Mouse (Mus musculus) kidney, embryonic 16.5 days (tissue): ENCODE measurements around the gene Kdm4a. TPM values are rescaled to one million over a fixed set of nuclear protein-coding genes. Genes with fewer than 3 reads are reported as not detected.

Source experiments
- ATAC-seq: fragments of 200-750 bp; cut with Nextera tagmentation; 2 replicates; pipeline ENCODE4 v1.8.0; 2017; ENCODE audit warnings: moderate TSS enrichment; ENCODE audit not compliant: low FRiP score, low TSS enrichment
- H3K27ac ChIP-seq: fragments of 300-500 bp; sonication (generic); 2 replicates; pipeline ENCODE4 v1.5.1; 2014; ENCODE audit warnings: low read length
- H3K27me3 ChIP-seq: fragments of 300-500 bp; sonication (generic); 2 replicates; pipeline ENCODE4 v1.6.1; 2014; ENCODE audit warnings: low read length, control low read depth, mixed read lengths; ENCODE audit not compliant: insufficient read depth
- H3K36me3 ChIP-seq: fragments of 300-500 bp; sonication (generic); 2 replicates; pipeline ENCODE4 v1.6.1; 2014; ENCODE audit warnings: low read length, control low read depth, mixed read lengths; ENCODE audit not compliant: insufficient read depth
- H3K4me1 ChIP-seq: fragments of 300-500 bp; sonication (generic); 2 replicates; pipeline ENCODE4 v1.6.1; 2014; ENCODE audit warnings: low read length, control low read depth, mixed read lengths; ENCODE audit not compliant: insufficient read depth
- H3K4me2 ChIP-seq: fragments of 300-500 bp; sonication (generic); replicated peaks from 2 replicates; pipeline ENCODE4 v1.6.1; 2014; ENCODE audit warnings: low read depth, low read length
- H3K4me3 ChIP-seq: fragments of 300-500 bp; sonication (generic); 2 replicates; pipeline ENCODE4 v1.5.1; 2014; ENCODE audit warnings: mild to moderate bottlenecking, low read length
- H3K9ac ChIP-seq: fragments of 300-500 bp; sonication (generic); replicated peaks from 2 replicates; pipeline ENCODE4 v1.6.1; 2014; ENCODE audit warnings: low read length
- H3K9me3 ChIP-seq: fragments of 300-500 bp; sonication (generic); 2 replicates; pipeline ENCODE4 v1.6.1; 2016; ENCODE audit warnings: low read length, control low read depth
- WGBS: fragments of 180-500 bp; shearing (Covaris S2); extraction: QIAGEN DNeasy Blood & Tissue Kit; methylation state at CpG from one replicate; pipeline ENCODE4 v1.1.7; 2014; 5-methylcytosine and 5-hydroxymethylcytosine counted together
- polyA plus RNA-seq: library from polyadenylated mRNA; unstranded; fragments of >200 nt; fragmentation: Nextera tagmentation; extraction: Ambion mirVana; gene quantifications from 2 replicates; pipeline ENCODE4 v1.2.1, GENCODE M21; 2015

The Kdm4a gene
- polyA plus RNA-seq, 1 experiment from 2014 or later = 40.5 TPM

DNA sequence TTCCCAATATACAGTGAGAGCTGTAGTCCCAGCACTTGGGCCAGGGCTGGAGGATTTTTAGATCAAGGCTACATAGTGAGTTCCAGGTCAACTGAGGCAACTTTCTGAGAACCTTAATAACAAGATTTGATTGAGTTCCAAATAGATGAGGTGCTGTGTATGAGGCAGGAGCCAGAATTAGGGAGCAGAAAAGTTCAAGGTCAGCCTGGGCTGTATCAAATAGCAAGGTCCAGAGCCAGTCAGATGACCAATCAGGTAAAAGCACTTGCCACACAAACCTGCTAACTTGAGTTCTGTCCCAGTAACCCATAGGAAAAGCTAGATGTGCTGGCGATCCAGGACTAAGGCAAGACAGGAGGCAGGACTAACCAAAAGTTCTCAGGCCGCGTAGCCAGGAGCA, 22.2 kb downstream of the Kdm4a start:
- H3K27ac ChIP-seq = no peak overlapping the region
- no peak overlapping the region for H3K4me3 ChIP-seq
- H3K27me3 ChIP-seq = no peaks in the 10 kb centered on the region
- H3K9me3 ChIP-seq = no peaks in the 10 kb centered on the region
- peaks cover 91% of the 10 kb centered on the region for H3K36me3 ChIP-seq
- no peaks in the 10 kb centered on the region for H3K4me1 ChIP-seq
- WGBS = 95% methylated on average over 3 of the region's 3 CpGs
- H3K4me2 ChIP-seq = no peak overlapping the region
- no peak for ATAC-seq
- H3K9ac ChIP-seq = no peak overlapping the region

DNA sequence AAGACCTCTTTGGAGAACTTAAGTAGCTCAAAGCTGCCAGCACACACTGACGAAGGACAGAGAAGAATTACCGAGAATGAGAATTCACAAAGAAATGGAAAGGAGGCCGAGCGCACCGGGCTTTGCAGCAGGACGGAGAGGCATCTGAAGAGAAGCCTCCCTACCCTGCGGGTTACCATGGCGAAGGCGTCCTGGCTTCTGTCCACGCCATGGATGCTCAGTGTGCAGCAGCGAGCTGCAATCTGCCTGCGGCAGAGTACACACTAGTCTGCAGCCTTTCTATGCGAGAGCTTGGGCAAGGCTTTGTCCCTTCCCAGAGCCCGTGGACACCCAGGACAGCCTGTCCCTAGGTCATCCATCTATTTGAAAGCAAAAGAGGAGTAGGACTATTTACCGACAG, 23.3 kb downstream of the Kdm4a start:
- Histone ChIP-seq H3K9me3 (no peaks in the 10 kb centered on the region), H3K27me3 (no peaks in the 10 kb centered on the region), H3K4me2 (no peak overlapping the region), H3K4me3 (no peak overlapping the region), H3K4me1 (no peaks in the 10 kb centered on the region), H3K27ac (no peak overlapping the region), H3K36me3 (peaks cover 91% of the 10 kb centered on the region), H3K9ac (no peak overlapping the region)
- 93% methylated on average over 15 of the region's 15 CpGs for WGBS
- no peak for ATAC-seq

DNA sequence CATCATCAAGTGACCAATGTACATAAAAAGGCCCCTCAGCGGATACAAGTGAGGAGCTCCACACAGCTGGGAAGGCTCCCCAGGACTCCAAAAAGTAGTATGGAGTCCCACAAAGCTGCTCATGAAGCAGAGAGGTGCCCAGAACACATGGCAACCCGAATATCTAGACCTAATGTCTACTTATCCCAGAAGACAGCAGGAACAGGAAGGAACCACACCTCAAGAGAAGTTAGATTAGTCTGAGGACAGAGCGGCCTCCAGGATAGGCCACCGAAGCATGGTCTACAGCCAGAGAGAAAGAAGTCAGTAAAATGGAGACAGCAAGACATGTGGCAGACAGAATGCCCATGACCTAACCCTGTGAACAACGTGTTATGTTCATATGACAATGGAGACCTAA, 25.0 kb downstream of the Kdm4a start:
- Histone ChIP-seq H3K4me2 (no peak overlapping the region), H3K4me3 (no peak overlapping the region), H3K9ac (no peak overlapping the region), H3K4me1 (no peaks in the 10 kb centered on the region), H3K36me3 (peaks cover 80% of the 10 kb centered on the region), H3K27me3 (no peaks in the 10 kb centered on the region), H3K27ac (no peak overlapping the region), H3K9me3 (no peaks in the 10 kb centered on the region)
- 96% methylated on average over 5 of the region's 5 CpGs for WGBS
- ATAC-seq = no peak

DNA sequence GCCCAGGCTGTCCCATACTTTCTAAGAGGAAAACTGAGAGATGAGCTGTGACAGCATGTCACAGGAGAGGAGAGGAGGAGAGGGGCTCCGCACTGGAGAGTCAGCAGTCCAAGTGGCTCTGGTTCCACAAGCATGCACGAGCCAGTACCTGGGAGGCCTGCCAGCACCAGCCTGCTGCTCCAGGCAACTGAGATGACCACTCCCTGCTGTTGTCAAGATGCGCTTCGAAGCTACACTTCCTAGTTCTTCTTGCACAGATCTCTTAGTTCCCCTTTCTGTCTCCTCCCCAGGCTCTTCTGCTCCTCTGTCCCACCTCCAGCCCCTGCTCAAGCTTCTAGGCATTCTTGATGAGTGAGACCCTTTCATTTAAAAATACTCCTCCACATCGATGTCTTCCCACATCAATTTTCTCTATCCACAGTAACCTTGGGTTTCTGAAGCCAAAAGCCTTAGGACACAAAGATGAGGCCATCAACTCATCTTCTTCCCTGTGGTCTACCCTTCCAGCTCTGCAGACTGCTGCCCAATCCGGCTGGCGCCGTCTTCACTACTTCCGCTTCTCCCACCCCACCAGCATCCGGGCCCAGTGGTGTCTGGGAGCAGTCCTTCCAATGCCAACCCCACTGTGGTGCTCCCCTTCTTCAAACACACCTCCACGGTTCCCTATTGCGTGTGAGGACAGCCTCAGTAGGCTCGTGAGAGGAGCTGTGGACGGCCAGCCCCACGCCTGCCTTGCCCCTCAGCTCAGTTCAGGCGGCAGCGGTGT, 27.6 kb downstream of the Kdm4a start:
- H3K27ac ChIP-seq = no peak overlapping the region
- no peak for ATAC-seq
- 95% methylated on average over 17 of the region's 17 CpGs for WGBS

DNA sequence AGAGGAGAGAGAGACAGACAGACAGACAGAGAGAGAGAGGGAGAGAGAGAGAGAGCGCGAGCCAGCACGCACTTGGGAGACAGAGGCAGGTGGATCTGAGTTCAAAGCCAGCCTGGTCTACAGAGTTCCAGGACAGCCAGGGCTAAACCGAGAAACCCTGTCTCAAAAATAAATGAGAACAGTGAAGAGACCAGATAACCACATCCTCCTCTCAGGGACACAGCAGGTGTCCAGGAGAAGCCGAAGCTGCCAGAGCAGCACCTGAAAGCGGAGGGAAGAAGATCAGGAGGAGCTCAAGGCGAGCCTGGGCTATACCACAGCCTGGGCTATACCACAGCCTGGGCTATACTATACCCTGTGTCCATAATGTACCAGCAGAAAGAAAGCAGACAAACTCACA, 29.0 kb downstream of the Kdm4a start:
- no peaks in the 10 kb centered on the region for H3K9me3 ChIP-seq
- H3K4me3 ChIP-seq = no peak overlapping the region
- 96% methylated on average over 7 of the region's 7 CpGs for WGBS
- H3K9ac ChIP-seq = no peak overlapping the region
- no peak overlapping the region for H3K27ac ChIP-seq
- no peak overlapping the region for H3K4me2 ChIP-seq
- no peaks in the 10 kb centered on the region for H3K4me1 ChIP-seq
- no peaks in the 10 kb centered on the region for H3K27me3 ChIP-seq
- ATAC-seq = no peak
- H3K36me3 ChIP-seq = peaks cover 86% of the 10 kb centered on the region

More for the DNA sequence above, 27.6 kb downstream of the Kdm4a start:
- Histone ChIP-seq H3K4me2 (no peak overlapping the region), H3K9ac (no peak overlapping the region), H3K27me3 (no peaks in the 10 kb centered on the region), H3K36me3 (peaks cover 81% of the 10 kb centered on the region), H3K9me3 (no peaks in the 10 kb centered on the region), H3K4me3 (no peak overlapping the region), H3K4me1 (no peaks in the 10 kb centered on the region)

DNA sequence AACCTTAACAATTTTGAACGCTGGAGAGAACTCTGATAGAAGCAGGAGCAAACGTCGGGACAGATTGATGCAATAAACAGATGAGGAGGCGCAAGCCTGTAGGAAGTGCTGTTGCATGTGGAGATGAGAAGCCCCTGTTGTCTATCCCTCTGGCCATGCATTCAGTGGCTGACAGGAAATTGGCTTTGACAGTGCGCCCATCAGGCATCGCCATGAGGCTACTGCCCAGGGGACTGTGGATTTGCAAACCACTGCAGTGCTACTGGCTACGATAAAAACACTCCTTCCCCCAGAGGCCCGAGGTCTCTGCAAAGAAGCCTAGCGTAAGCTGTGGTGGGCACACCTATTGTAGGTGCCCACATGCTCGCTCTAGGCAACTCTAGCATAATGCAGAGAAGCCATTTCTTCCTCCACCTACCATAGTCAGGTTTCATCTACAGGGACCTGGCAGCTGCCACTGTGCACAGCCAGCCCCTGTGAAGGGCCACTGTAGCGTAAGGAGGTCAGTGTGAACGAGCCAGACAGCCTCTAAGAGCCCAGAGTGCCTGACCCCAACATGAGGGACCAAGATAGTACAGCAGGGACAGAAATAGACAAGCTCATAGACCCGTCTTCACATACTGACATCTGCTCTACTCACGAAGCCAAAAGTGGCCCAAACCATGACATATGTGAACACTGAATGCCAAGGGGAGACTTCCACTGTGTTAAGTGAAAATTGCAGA, 29.7 kb downstream of the Kdm4a start:
- WGBS = 83% methylated on average over 14 of the region's 14 CpGs
- Histone ChIP-seq H3K4me1 (no peaks in the 10 kb centered on the region), H3K4me3 (no peak overlapping the region), H3K36me3 (peaks cover 86% of the 10 kb centered on the region), H3K27ac (no peak overlapping the region), H3K27me3 (no peaks in the 10 kb centered on the region), H3K4me2 (no peak overlapping the region), H3K9ac (no peak overlapping the region), H3K9me3 (no peaks in the 10 kb centered on the region)
- no peak for ATAC-seq

DNA sequence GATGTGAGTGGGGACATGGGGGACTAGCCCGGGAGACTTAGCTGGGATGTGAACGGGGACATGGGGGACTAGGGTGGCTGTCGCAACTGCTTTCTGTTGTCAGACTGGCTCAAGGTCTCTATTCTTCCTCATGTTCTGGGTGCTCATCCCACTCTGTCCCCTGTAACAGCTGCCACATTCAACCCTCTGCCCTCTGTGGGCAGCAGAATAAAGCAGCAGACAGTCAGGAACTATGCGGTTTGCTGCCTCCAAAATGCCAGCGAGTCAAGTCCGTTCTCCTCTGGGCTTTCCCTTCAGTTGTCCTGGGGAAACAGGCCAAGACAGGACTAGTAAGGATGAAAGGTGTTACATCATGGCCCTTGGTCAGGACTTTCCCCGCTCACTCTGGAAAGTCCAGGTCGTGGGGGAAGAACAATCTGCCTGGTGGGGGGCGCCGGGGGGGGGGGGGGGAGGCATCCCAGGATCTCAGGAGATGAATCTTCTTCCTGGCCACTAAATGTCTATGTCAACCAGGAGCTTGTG, 30.7 kb downstream of the Kdm4a start:
- no peak overlapping the region for H3K9ac ChIP-seq
- WGBS = 88% methylated on average over 10 of the region's 10 CpGs
- no peak overlapping the region for H3K27ac ChIP-seq
- H3K4me3 ChIP-seq = no peak overlapping the region
- H3K4me1 ChIP-seq = no peaks in the 10 kb centered on the region
- H3K4me2 ChIP-seq = no peak overlapping the region
- H3K27me3 ChIP-seq = no peaks in the 10 kb centered on the region
- H3K36me3 ChIP-seq = peaks cover 88% of the 10 kb centered on the region
- H3K9me3 ChIP-seq = no peaks in the 10 kb centered on the region
- no peak for ATAC-seq

DNA sequence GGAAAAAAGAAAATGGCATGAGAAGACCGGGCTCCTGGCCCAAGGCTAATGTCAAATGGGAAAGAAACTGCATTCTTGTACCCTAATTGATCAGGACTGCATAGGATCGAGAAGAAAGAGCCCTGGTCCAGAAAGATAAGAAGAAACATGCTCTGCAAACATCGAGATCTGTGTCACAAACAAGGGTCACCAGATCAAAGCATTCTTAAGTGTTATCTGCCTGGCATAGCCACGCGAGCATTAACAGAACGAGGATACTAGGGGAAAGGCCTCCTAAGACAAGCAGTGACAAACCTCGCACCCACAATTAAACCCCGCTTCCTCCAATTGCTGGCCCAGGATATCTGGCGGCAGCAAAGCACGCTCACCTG, 31.5 kb downstream of the Kdm4a start:
- ATAC-seq = no peak
- Histone ChIP-seq H3K4me3 (no peak overlapping the region), H3K27ac (no peak overlapping the region), H3K9me3 (no peaks in the 10 kb centered on the region), H3K9ac (no peak overlapping the region), H3K4me1 (no peaks in the 10 kb centered on the region), H3K27me3 (no peaks in the 10 kb centered on the region), H3K4me2 (no peak overlapping the region), H3K36me3 (peaks cover 88% of the 10 kb centered on the region)
- WGBS = 86% methylated on average over 10 of the region's 10 CpGs

DNA sequence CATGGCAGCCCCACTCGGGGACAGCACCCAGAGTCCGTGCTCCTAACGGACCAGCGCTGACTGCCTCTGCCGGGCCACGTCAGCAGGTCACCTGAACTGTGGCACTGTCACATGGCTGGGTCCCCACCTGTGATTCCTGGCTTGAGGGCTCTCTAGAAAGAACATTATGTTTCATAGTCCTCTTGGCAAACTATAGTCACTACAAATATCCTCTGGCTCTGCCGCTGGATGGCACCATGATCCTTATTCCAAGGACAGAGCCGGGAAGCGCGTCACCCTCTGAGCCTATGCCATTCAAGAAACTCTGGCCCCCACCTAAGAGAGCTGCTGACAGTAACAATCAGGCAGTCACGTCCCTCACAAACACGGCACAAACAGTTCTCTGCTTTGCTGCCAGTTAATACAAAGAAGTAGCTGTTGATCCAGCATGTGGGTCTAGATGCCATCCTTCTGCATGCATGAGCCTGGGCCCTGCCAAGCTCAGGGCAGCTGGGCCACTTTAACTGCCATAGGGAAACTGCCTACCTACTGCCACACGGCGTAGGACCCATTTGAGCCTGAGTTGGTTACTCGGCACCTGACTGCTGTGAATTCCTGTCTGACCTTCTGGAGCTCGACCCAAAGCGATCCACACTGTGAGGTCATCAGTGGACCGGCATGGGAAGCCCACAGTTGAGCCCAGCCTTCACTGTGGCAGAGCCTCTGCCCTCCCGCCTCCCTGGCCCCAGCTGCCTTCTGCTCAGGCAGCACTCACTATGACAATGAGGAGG, 32.1 kb downstream of the Kdm4a start:
- 91% methylated on average over 19 of the region's 19 CpGs for WGBS
- ATAC-seq = no peak
- Histone ChIP-seq H3K9ac (no peak overlapping the region), H3K9me3 (no peaks in the 10 kb centered on the region), H3K27ac (no peak overlapping the region), H3K4me3 (no peak overlapping the region), H3K4me1 (no peaks in the 10 kb centered on the region), H3K27me3 (no peaks in the 10 kb centered on the region), H3K36me3 (peaks cover 88% of the 10 kb centered on the region), H3K4me2 (no peak overlapping the region)
